Mouse (Mus musculus): Measurements from ENCODE around the gene Slc35g3.

Slc35g3 gene

GRCm38 (mm10) chr11:69761868-69762267 lies at the start of gene Slc35g3:
TSS of gene Slc35g3 (minus strand) at chr11:69761968.
- DNase-seq: no peak

- DNase-seq: no peak
Observed at GRCm38 (mm10) chr11:69810280-69810679, 48.5 kb upstream of the Slc35g3 start.

GRCm38 (mm10) chr11:69807641-69808040 lies 45.9 kb upstream of the Slc35g3 start:
- DNase-seq: no peak

- no peak for DNase-seq
Observed at GRCm38 (mm10) chr11:69806378-69806777, 44.6 kb upstream of the Slc35g3 start.

GRCm38 (mm10) chr11:69804972-69805909 lies 43.5 kb upstream of the Slc35g3 start, which contains the start of gene Tmem102:
TSS of gene Tmem102 (minus strand) at chr11:69805624.
- peak; percentile 91 for DNase-seq

GRCm38 (mm10) chr11:69804652-69804940 lies 42.8 kb upstream of the Slc35g3 start:
- peak; percentile 54 for DNase-seq

- DNase-seq: peak; percentile 79
Observed at GRCm38 (mm10) chr11:69803786-69804651, 42.3 kb upstream of the Slc35g3 start.

- DNase-seq: no peak
Observed at GRCm38 (mm10) chr11:69803328-69803727, 41.6 kb upstream of the Slc35g3 start.

- peak; percentile 72 for DNase-seq
Observed at GRCm38 (mm10) chr11:69802648-69803105, 40.9 kb upstream of the Slc35g3 start.

- DNase-seq: no peak
Observed at GRCm38 (mm10) chr11:69801379-69801977, 39.7 kb upstream of the Slc35g3 start, which contains the start of gene Fgf11. TSS of gene Fgf11 (minus strand) at chr11:69801857.

- DNase-seq: peak; percentile 44
Observed at GRCm38 (mm10) chr11:69800392-69801197, 38.8 kb upstream of the Slc35g3 start.

- DNase-seq: no peak
Observed at GRCm38 (mm10) chr11:69800138-69800391, 38.3 kb upstream of the Slc35g3 start.

- no peak for DNase-seq
Observed at GRCm38 (mm10) chr11:69799394-69800137, 37.8 kb upstream of the Slc35g3 start.

GRCm38 (mm10) chr11:69797924-69798323 lies 36.2 kb upstream of the Slc35g3 start:
- no peak for DNase-seq

- DNase-seq: no peak
Observed at GRCm38 (mm10) chr11:69795983-69796435, 34.2 kb upstream of the Slc35g3 start.

GRCm38 (mm10) chr11:69795168-69795982 lies 33.6 kb upstream of the Slc35g3 start, which contains the start of gene Chrnb1:
TSS of gene Chrnb1 (minus strand) at chr11:69795943.
- peak; percentile 99 for DNase-seq

- no peak for DNase-seq
Observed at GRCm38 (mm10) chr11:69793429-69793828, 31.7 kb upstream of the Slc35g3 start.

- DNase-seq: no peak
Observed at GRCm38 (mm10) chr11:69791420-69791819, 29.7 kb upstream of the Slc35g3 start.

- DNase-seq: no peak
Observed at GRCm38 (mm10) chr11:69789431-69789830, 27.7 kb upstream of the Slc35g3 start.

- no peak for DNase-seq
Observed at GRCm38 (mm10) chr11:69787306-69787705, 25.5 kb upstream of the Slc35g3 start.

Measured in kidney, adult 11 months (tissue).